Mouse (Mus musculus): ENCODE data around the gene Spdya.

DNA sequence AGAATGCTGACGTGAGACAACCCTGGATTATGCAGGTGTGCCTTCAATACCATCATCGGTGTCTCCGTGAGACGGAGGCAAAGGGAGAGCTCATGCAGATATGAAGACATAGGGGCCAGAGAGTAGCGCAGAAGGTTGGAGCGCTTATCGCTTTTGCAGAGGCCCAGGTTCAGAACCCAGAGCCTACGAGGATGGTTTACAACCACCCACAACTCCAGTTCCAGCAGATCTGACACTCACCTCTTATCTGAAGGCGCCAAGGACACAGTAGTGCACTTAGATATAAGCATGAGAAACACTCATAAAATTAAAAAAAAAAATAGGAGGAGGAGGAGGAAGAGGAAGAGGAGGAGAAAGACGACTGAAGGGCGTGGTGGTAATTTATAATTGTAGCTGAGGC is 41.6 kb upstream of the Spdya start:
- TF ChIP-seq GATA1 (IDR thresholded peaks at IDR 0.05; ENCODE audit: borderline replicate concordance, low read length) (no peak), FLI1 (IDR thresholded peaks at IDR 0.05; ENCODE audit: low read length) (no peak)

All from megakaryocyte, embryonic 14.5 days (primary cell).